Mouse (Mus musculus) lung, postnatal 4 days (tissue): Measurements from ENCODE around the gene Mdm2.

Source experiments
- DNase-seq, 2 experiments: peaks; one replicate each; pipeline ENCODE4 v3.0.0; 2021

Mdm2 gene

DNA sequence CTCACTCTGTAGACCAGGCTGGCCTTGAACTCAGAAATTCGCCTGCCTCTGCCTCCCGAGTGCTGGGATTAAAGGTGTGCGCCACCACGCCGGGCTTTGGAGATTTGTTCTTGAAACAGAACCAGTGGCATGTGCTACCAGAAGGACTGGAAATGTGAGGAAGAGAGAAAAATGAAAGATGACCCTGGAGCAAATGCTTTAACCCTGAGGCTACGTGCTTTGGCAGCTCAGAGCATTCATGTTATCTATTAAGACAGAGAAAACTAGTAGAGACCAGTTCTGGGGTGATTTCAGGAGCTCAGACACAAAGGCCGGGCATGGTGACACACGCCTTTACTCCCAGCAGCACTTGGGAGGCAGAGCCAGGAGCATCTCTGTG, 71.3 kb downstream of the Mdm2 start:
- DNase-seq, result no peak
